Mouse (Mus musculus) midbrain, embryonic 14.5 days (tissue): ENCODE data around the gene Tmem140. TPM values are rescaled to one million over a fixed set of nuclear protein-coding genes. Genes with fewer than 3 reads are reported as not detected.

Experiments
- ATAC-seq: fragments of 200-750 bp; cut with Nextera tagmentation; 2 replicates; pipeline ENCODE4 v1.8.0; 2017; ENCODE audit warnings: moderate number of reproducible peaks, moderate library complexity; ENCODE audit not compliant: low FRiP score, low TSS enrichment
- DNase-seq: peaks from one replicate; pipeline ENCODE4 v3.0.0-alpha.2; 2015
- H3K27ac ChIP-seq: fragments of 300-500 bp; sonication (generic); replicated peaks from 2 replicates; pipeline ENCODE4 v1.5.1; 2014; ENCODE audit warnings: mild to moderate bottlenecking, low read depth, low read length, moderate library complexity
- H3K27me3 ChIP-seq: fragments of 300-500 bp; sonication (generic); 2 replicates; pipeline ENCODE4 v1.6.1; 2014; ENCODE audit warnings: low read length, control low read depth, mixed read lengths; ENCODE audit not compliant: control insufficient read depth, insufficient read depth
- H3K36me3 ChIP-seq: fragments of 300-500 bp; sonication (generic); 2 replicates; pipeline ENCODE4 v1.6.1; 2014; ENCODE audit warnings: low read length, control low read depth; ENCODE audit not compliant: control insufficient read depth, insufficient read depth
- H3K4me1 ChIP-seq: fragments of 300-500 bp; sonication (generic); 2 replicates; pipeline ENCODE4 v1.6.1; 2014; ENCODE audit warnings: mild to moderate bottlenecking, antibody characterized with exemption, low read length, control low read depth; ENCODE audit not compliant: control insufficient read depth, insufficient read depth
- H3K4me2 ChIP-seq: fragments of 300-500 bp; sonication (generic); 2 replicates; pipeline ENCODE4 v1.6.1; 2014; ENCODE audit warnings: mild to moderate bottlenecking, low read length, moderate library complexity
- H3K4me3 ChIP-seq: fragments of 300-500 bp; sonication (generic); replicated peaks from 2 replicates; pipeline ENCODE4 v1.5.1; 2014; ENCODE audit warnings: low read depth, low read length
- H3K9ac ChIP-seq: fragments of 300-500 bp; sonication (generic); replicated peaks from 2 replicates; pipeline ENCODE4 v1.6.1; 2014; ENCODE audit warnings: mild to moderate bottlenecking, low read length, moderate library complexity
- H3K9me3 ChIP-seq: fragments of 300-500 bp; sonication (generic); 2 replicates; pipeline ENCODE4 v1.6.1; 2016; ENCODE audit warnings: low read length, control low read depth, mixed read lengths; ENCODE audit not compliant: control insufficient read depth
- WGBS: fragments of 180-500 bp; shearing (Covaris S2); extraction: QIAGEN DNeasy Blood & Tissue Kit; methylation state at CpG from one replicate; pipeline ENCODE4 v1.1.7; 2014; 5-methylcytosine and 5-hydroxymethylcytosine counted together
- polyA plus RNA-seq: library from polyadenylated mRNA; unstranded; fragments of >200 nt; fragmentation: Nextera tagmentation; extraction: Ambion mirVana; gene quantifications from 2 replicates; pipeline ENCODE4 v1.2.1, GENCODE M21; 2014

Tmem140 gene
- polyA plus RNA-seq, 1 experiment from 2014 or later = 1.1 TPM

DNA sequence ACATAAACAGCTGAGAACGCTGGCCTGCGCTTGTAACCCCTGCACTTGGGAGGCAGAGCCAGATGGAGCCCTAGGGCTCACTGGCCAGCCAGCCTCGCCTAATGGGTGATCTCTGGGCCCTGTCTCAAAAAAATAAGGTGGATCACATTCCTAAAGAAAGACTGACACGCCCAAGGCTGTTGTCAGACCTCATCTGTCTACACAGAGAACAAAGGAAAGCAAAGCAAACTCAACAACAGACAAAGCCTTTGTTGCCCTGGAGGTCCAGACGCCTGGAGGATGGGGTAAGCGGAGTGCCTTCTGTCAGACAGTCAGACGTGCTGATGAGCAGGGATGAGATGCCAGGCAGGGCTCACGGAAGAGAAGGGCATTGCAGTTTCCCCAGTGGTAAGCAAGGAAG is 3.8 kb downstream of the Tmem140 start:
- 41% methylated on average over 8 of the region's 8 CpGs for WGBS
- ATAC-seq = no peak

GRCm38 (mm10) chr6:34867301-34867994 is 4.5 kb downstream of the Tmem140 start:
- DNase-seq = no peak
- H3K27ac ChIP-seq = no peak overlapping the region
- no peaks in the 10 kb centered on the region for H3K4me1 ChIP-seq
- H3K36me3 ChIP-seq = no peaks in the 10 kb centered on the region
- no peak for ATAC-seq
- no peaks in the 10 kb centered on the region for H3K9me3 ChIP-seq
- WGBS = 77% methylated on average over 16 of the region's 16 CpGs
- H3K4me2 ChIP-seq = no peak overlapping the region
- no peaks in the 10 kb centered on the region for H3K27me3 ChIP-seq
- H3K9ac ChIP-seq = no peak overlapping the region
- no peak overlapping the region for H3K4me3 ChIP-seq

More for the DNA sequence above, 3.8 kb downstream of the Tmem140 start:
- Histone ChIP-seq H3K9me3 (no peaks in the 10 kb centered on the region), H3K4me2 (no peak overlapping the region), H3K27ac (no peak overlapping the region), H3K4me3 (no peak overlapping the region), H3K9ac (no peak overlapping the region), H3K27me3 (no peaks in the 10 kb centered on the region), H3K4me1 (no peaks in the 10 kb centered on the region), H3K36me3 (no peaks in the 10 kb centered on the region)
- DNase-seq = no peak

- Histone ChIP-seq H3K27ac (no peak overlapping the region), H3K4me2 (no peak overlapping the region), H3K4me3 (no peak overlapping the region), H3K9me3 (no peaks in the 10 kb centered on the region), H3K4me1 (no peaks in the 10 kb centered on the region), H3K9ac (no peak overlapping the region), H3K27me3 (no peaks in the 10 kb centered on the region), H3K36me3 (no peaks in the 10 kb centered on the region)
- ATAC-seq (no peak), DNase-seq (no peak)
- WGBS = 79% methylated on average over 10 of the region's 10 CpGs
Measured at GRCm38 (mm10) chr6:34867995-34868350, 5.0 kb downstream of the Tmem140 start.

DNA sequence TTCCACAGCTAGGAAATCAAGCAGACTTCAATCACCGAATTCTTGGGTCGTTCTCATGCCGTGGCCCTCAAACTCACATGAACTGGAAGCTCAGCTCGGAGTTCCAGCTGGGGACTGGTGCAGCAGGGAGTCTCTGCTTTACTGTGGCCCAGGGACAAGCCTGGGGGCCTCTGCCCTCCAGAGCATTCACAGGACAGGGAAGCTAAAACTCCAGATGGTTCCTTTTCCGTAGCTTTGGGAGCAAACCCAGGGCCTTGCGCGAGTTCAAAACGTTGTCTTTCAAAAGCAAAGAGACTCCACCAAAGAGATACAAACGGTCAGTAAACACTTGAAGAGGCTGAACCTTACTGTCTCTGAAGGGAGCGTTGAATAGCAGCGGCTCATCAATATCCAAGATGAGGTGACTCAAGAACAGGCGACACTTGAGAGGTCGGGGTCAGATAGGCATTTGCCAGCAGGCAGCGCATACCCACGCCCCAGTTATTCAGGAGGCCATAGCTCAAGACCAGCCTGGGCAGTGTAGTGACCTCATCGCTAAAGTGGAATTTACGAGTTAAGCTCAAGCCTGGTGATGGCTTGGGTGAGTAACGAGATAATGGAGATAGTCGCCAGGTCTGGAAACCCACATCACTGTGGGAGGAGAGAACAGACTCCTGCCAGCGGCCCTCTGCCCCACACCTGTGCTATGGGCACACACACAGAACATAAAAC is 5.7 kb downstream of the Tmem140 start:
- 88% methylated on average over 20 of the region's 20 CpGs for WGBS
- Histone ChIP-seq H3K9ac (no peak overlapping the region), H3K4me1 (no peaks in the 10 kb centered on the region), H3K27ac (no peak overlapping the region), H3K4me2 (no peak overlapping the region), H3K4me3 (no peak overlapping the region), H3K36me3 (no peaks in the 10 kb centered on the region), H3K27me3 (no peaks in the 10 kb centered on the region), H3K9me3 (no peaks in the 10 kb centered on the region)
- DNase-seq (no peak), ATAC-seq (no peak)

DNA sequence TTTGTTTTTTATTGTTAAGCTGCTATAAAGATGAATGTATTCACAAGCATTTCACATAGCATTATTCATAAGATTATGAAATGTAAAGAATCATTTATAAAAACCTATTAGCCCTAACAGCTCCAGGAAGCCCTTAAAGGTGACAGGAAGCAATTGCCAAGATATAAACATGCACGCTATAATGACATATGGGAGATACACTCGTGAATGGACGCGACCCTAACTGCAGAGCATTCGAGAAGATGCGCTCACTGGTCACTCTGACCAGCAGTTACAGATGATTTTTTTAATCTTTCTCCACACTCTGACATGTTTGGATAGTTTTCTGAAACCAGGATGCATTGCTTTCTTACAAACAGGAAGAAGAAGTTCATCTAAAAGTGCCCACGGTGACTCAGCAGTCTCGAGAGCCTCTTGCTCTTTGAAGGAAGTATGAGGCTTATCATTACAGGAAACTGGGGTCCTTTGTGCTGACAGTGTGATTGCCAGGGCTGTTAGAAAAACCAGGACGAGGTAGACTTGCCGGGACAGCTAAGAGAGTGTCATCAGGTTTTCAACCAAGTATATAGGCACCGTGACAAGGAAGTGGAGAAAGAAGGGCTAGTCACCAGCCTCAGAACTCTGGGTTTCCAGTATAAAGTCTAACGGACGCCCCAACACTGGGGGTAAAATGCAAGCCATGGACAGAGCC is 6.4 kb downstream of the Tmem140 start:
- H3K4me3 ChIP-seq = no peak overlapping the region
- no peak for DNase-seq
- H3K27ac ChIP-seq = no peak overlapping the region
- H3K4me2 ChIP-seq = no peak overlapping the region
- H3K36me3 ChIP-seq = no peaks in the 10 kb centered on the region
- no peaks in the 10 kb centered on the region for H3K27me3 ChIP-seq
- H3K9me3 ChIP-seq = no peaks in the 10 kb centered on the region
- no peaks in the 10 kb centered on the region for H3K4me1 ChIP-seq
- WGBS = 88% methylated on average over 13 of the region's 13 CpGs
- ATAC-seq = no peak
- H3K9ac ChIP-seq = no peak overlapping the region

- Histone ChIP-seq H3K36me3 (no peaks in the 10 kb centered on the region), H3K4me1 (no peaks in the 10 kb centered on the region), H3K27me3 (no peaks in the 10 kb centered on the region), H3K4me2 (no peak overlapping the region), H3K9me3 (no peaks in the 10 kb centered on the region), H3K27ac (no peak overlapping the region), H3K9ac (no peak overlapping the region), H3K4me3 (no peak overlapping the region)
- no peak for ATAC-seq
- DNase-seq = no peak
- WGBS = 88% methylated on average over 5 of the region's 5 CpGs
Measured at GRCm38 (mm10) chr6:34870136-34870535, 7.2 kb downstream of the Tmem140 start.

DNA sequence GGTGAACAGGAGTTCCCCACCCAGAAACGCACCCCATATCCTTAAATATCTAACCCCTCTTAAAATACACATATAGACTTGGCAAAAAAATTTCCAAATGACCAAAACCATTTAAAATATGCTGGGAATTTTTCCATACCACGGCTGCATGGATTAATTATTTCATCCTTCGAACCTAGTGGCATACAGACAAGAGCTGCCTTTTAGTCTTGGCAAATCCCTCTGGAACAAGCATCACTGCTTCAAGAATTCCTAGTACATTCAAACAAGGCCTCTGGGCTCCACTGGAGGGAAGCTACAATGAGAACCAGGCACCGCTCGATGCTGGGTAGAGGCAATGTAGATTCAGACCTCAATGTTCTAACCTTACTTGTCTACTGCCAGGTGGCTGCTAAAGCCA is 7.8 kb downstream of the Tmem140 start:
- no peak overlapping the region for H3K4me2 ChIP-seq
- no peak for DNase-seq
- H3K27me3 ChIP-seq = no peaks in the 10 kb centered on the region
- no peaks in the 10 kb centered on the region for H3K4me1 ChIP-seq
- H3K9me3 ChIP-seq = no peaks in the 10 kb centered on the region
- H3K9ac ChIP-seq = no peak overlapping the region
- ATAC-seq = no peak
- no peak overlapping the region for H3K4me3 ChIP-seq
- no peaks in the 10 kb centered on the region for H3K36me3 ChIP-seq
- H3K27ac ChIP-seq = no peak overlapping the region
- WGBS = 79% methylated on average over 5 of the region's 5 CpGs

DNA sequence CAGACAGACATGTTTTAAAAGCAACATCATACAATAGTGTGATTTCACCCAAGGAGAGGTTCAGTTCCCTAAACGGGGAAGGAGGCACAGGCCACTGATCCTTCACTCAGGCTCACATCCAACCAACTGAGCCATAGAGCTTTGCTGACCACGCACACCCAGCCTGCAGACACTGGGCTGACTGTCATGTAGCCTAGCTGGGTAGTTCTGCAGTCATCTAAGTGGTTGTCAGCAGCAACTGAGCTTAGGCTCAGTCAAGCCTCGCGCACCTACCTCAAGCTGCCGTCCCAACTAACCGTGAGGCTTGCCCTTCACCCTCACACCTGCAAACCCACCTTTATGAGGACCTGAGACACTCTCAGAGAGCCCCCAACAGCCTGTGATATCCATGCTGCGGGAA is 9.0 kb downstream of the Tmem140 start:
- Histone ChIP-seq H3K36me3 (no peaks in the 10 kb centered on the region), H3K27ac (no peak overlapping the region), H3K9me3 (no peaks in the 10 kb centered on the region), H3K4me1 (peaks cover 7% of the 10 kb centered on the region), H3K4me2 (no peak overlapping the region), H3K27me3 (no peaks in the 10 kb centered on the region), H3K4me3 (no peak overlapping the region), H3K9ac (no peak overlapping the region)
- WGBS = 89% methylated on average over 7 of the region's 7 CpGs
- ATAC-seq (no peak), DNase-seq (no peak)
